Mouse (Mus musculus): ENCODE measurements around the gene St3gal6. TPM values are rescaled to one million over a fixed set of nuclear protein-coding genes. Genes with fewer than 3 reads are reported as not detected.

St3gal6 gene
- total RNA-seq, 2 experiments from 2014 or later: 111 to 119 TPM

- ATAC-seq (replicated peaks; ENCODE audit: low FRiP score, poor library complexity, severe bottlenecking): 0 out of 2 replicates have a peak, but pooled peaks have one; percentile 22
These were observed 1.4 kb downstream of the St3gal6 start for GRCm38 (mm10) chr16:58522677-58523043.

GRCm38 (mm10) chr16:58521900-58522299 lies 2.1 kb downstream of the St3gal6 start:
- no peak for ATAC-seq (replicated peaks; ENCODE audit: low FRiP score, poor library complexity, severe bottlenecking)

- ATAC-seq (replicated peaks; ENCODE audit: low FRiP score, poor library complexity, severe bottlenecking): no peak
These were observed 2.9 kb downstream of the St3gal6 start for GRCm38 (mm10) chr16:58521182-58521581.

DNA sequence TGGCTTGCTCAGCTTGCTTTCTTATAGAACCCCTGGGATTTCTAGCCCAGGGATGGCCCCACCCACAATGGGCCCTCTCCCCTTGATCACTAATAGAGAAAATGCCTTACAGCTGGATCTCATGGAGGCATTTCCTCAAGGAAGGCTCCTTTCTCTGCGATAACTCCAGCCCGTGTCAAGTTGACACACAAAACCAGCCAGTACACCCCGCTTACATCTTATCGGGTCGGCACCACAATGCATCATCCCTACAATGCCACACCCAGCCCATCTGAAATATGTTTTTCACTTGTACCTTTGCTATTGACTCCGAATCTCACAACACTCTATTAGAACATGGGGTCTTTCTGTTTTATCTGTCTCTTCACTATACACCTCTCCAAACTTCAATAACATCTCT lies 3.6 kb downstream of the St3gal6 start:
- ATAC-seq (replicated peaks; ENCODE audit: low FRiP score, poor library complexity, severe bottlenecking): no peak

- ATAC-seq (replicated peaks; ENCODE audit: low FRiP score, poor library complexity, severe bottlenecking): no peak
These were observed 4.4 kb downstream of the St3gal6 start for GRCm38 (mm10) chr16:58519650-58520073.

- no peak for ATAC-seq (replicated peaks; ENCODE audit: low FRiP score, poor library complexity, severe bottlenecking)
These were observed 6.9 kb downstream of the St3gal6 start for GRCm38 (mm10) chr16:58516960-58517798.

GRCm38 (mm10) chr16:58516161-58516560 lies 7.9 kb downstream of the St3gal6 start:
- ATAC-seq (replicated peaks; ENCODE audit: low FRiP score, poor library complexity, severe bottlenecking): no peak

DNA sequence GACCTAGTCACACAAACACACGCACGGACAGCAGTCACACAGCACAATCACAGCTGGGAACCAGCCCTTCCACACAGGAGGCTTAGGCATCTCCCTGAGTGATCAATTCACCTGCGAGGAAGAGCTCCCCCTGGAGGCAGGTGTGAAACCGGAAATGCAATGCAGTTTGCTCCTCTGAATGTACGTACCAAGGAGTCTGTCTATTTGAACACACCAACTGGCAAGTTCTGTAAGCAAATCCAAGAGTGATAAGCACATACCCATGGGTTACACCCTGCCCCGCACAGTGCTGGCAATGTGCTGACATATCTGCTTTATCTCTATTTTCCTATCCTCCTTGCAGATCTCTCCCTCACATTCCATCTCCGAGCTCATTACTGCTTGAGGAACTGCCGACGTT lies 9.5 kb downstream of the St3gal6 start:
- peak; percentile 93 for ATAC-seq (replicated peaks; ENCODE audit: low FRiP score, poor library complexity, severe bottlenecking)

DNA sequence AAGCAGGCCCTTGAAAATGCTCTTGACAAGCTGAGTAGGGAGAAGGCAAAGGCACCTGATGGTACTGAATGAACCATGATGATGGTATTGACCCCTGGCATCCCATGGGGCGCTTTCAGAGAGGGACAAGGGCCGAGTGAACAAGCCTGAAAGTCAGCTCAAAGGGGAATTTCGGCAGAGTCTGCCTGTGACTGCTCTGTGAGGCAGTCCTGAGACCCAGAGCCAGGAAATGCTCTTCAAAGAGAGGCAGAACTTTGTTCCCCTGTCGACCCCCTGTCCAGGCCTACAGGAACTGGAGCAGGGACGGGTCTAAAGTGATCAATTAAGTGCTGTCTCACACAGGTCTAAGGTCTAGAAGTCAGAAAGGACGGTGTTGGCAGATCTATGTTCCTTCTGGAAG lies 10.3 kb downstream of the St3gal6 start:
- no peak for ATAC-seq (replicated peaks; ENCODE audit: low FRiP score, poor library complexity, severe bottlenecking)

DNA sequence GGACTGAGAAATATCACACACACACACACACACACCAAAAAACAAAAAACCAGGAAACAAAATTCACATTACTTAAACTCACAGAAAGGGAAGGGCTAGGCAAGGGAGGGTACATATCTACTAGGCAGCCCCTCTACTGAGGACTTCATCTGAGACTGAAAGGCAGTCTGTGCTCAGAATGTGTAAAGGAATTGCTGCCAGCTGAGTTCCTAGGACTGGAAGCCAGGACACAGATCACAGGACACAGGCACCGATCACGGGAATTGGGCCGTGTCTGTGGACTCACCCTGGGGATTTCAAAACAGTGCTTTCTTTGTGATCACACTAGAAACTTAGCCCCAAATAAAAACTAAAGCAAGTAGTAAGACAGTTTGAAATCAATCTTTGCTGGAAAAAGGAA lies 11.2 kb downstream of the St3gal6 start:
- no peak for ATAC-seq (replicated peaks; ENCODE audit: low FRiP score, poor library complexity, severe bottlenecking)

GRCm38 (mm10) chr16:58512181-58512761 lies 11.8 kb downstream of the St3gal6 start:
- ATAC-seq (replicated peaks; ENCODE audit: low FRiP score, poor library complexity, severe bottlenecking): no peak

DNA sequence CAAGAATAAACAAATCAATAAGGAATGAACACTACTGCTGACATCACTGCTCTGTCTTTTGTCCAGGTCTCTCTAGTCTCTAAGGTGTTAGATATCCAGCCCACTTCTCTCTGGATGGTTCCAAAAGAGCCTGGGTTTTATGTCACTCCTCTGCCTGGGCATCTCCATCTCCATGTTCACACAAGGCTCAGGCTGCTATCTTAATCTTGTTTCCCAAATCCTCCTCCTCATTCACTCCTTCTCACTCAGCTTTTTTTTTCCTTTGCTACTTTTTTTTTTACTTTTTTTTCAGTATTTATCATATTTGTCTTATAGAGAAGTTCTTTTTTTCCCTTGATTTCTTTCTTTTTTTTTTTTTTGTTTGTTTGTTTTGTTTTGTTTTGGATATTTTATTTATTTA lies 19.1 kb downstream of the St3gal6 start:
- no peak for ATAC-seq (replicated peaks; ENCODE audit: low FRiP score, poor library complexity, severe bottlenecking)

DNA sequence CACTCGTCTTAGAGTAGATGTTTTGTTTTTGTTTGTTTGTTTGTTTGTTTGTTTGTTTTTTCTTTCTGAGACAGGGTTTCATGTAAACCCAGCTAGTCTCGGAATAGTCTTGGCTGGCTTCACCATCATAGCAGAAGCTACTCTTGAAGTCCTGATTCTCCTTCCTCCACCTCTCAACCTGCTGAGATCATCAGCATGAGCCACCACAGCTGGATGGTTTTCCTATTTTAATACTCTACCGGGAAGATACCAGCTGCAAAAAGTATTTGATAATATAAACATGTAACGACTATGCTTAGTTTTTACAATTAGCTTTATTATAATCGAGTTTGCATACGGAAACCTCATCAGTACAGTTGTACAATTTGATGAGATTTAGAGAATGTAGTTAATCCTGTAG lies 21.5 kb downstream of the St3gal6 start:
- no peak for ATAC-seq (replicated peaks; ENCODE audit: low FRiP score, poor library complexity, severe bottlenecking)

DNA sequence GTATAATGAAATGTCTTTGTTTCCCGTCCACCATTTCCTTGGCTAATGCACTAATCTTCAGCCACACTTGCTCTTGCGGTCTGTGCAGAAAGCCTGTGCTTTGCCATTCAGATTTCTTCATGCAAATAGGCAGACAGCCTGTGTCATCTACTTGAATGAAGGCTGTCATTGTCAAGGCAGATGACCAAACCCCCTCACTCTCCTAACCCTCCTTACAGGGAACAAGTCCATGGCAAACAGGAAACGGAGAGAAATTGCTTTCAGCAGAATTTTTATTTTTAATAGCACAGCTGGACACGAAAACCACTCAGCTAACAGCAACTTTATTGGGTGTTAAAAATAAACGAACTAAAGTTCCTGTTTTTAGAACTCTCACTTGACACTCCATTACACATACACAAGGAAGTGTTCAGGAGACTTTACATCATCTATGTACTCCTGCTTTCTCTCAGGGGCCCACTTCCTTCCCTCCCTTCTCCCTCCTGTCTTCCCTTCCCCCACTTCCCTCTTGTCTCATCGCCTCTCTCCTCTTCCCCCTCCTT lies 22.2 kb downstream of the St3gal6 start:
- no peak for ATAC-seq (replicated peaks; ENCODE audit: low FRiP score, poor library complexity, severe bottlenecking)

DNA sequence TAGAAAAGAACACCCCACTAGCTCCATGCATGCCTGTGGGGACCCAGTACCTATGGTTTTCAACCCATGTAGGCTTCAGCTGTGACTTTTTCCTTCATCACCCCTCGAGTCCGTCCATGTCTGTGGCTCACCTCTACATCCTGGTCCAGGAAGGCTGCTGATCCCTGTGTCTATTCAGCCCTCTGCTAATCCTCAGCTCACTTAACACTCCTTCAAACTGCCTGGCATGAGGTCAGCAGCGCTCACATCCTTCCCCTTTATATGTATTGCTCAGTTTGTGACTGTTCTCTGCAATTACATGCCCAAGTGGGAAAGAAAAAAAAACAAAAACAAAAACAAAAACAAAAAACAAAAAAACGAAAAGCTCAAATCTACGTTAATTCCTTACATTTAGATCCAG lies 24.4 kb downstream of the St3gal6 start:
- ATAC-seq (replicated peaks; ENCODE audit: low FRiP score, poor library complexity, severe bottlenecking): no peak

- peak; percentile 44 for ATAC-seq (replicated peaks; ENCODE audit: low FRiP score, poor library complexity, severe bottlenecking)
These were observed 24.9 kb downstream of the St3gal6 start for GRCm38 (mm10) chr16:58499172-58499584.

DNA sequence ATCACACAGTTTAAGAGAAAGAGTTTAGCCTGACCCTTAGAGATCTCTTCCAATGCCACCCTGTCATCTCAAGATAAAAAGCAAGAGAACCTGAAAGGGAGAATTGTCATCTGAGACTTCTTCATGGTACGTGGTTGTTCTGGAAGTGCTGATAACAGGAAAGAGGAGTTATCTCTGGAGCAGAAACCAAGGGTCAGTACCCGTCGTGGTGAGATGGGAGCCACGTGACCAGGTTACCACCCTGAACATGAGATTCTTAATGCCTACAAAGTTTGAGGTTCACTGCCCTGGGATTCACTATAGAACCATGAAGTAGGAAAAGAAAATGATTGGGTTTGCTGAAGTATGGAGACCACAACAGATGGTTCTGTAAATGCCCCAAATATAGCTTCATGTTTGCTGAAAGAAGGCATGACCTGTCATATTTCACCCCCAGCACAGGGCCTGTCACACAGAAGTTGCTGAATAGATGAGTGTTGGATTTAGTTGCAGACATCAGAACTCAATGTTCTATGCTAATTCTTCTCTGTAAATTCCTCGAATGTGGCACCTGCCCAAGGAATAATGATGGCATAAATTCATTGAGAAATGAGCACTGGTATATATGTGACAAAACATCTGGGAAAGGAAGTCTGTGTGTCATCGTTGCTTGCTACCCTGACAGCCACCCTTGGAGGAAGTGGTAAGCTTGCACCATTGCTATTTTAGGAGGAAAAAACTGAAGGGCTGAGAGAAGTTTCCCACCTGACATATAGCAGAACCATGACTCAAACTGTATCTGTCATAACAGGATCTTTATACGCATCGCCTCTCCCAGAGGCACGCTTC lies 25.9 kb downstream of the St3gal6 start:
- peak; percentile 87 for ATAC-seq (replicated peaks; ENCODE audit: low FRiP score, poor library complexity, severe bottlenecking)

- no peak for ATAC-seq (replicated peaks; ENCODE audit: low FRiP score, poor library complexity, severe bottlenecking)
These were observed 27.3 kb downstream of the St3gal6 start for GRCm38 (mm10) chr16:58496791-58497190.

- no peak for ATAC-seq (replicated peaks; ENCODE audit: low FRiP score, poor library complexity, severe bottlenecking)
These were observed 36.2 kb downstream of the St3gal6 start for GRCm38 (mm10) chr16:58487861-58488260.

- ATAC-seq (replicated peaks; ENCODE audit: low FRiP score, poor library complexity, severe bottlenecking): no peak
These were observed 41.7 kb downstream of the St3gal6 start for GRCm38 (mm10) chr16:58482296-58482695.
